Mouse (Mus musculus) midbrain, embryonic 11.5 days (tissue): ENCODE measurements around the gene Gm11084. TPM values are rescaled to one million over a fixed set of nuclear protein-coding genes. Genes with fewer than 3 reads are reported as not detected.

Experiments used
- ATAC-seq: fragments of 200-750 bp; cut with Nextera tagmentation; 2 replicates; pipeline ENCODE4 v1.8.0; 2017; ENCODE audit warnings: moderate TSS enrichment, moderate library complexity; ENCODE audit not compliant: low FRiP score
- DNase-seq: peaks from one replicate; pipeline ENCODE4 v3.0.0; 2015; ENCODE audit warnings: low spot score; ENCODE audit errors: missing footprints
- H3K27ac ChIP-seq: fragments of 300-500 bp; sonication (generic); 2 replicates; pipeline ENCODE4 v1.5.1; 2014; ENCODE audit warnings: low read depth, low read length
- H3K27me3 ChIP-seq: fragments of 300-500 bp; sonication (generic); 2 replicates; pipeline ENCODE4 v1.6.1; 2014; ENCODE audit warnings: mild to moderate bottlenecking, low read length, moderate library complexity, mixed read lengths; ENCODE audit not compliant: control insufficient read depth, insufficient read depth
- H3K36me3 ChIP-seq: fragments of 300-500 bp; sonication (generic); 2 replicates; pipeline ENCODE4 v1.6.1; 2014; ENCODE audit warnings: mild to moderate bottlenecking, low read length, moderate library complexity, mixed read lengths; ENCODE audit not compliant: control insufficient read depth, insufficient read depth
- H3K4me1 ChIP-seq: fragments of 300-500 bp; sonication (generic); 2 replicates; pipeline ENCODE4 v1.6.1; 2014; ENCODE audit warnings: low read length; ENCODE audit not compliant: control insufficient read depth, insufficient read depth
- H3K4me2 ChIP-seq: fragments of 300-500 bp; sonication (generic); 2 replicates; pipeline ENCODE4 v1.6.1; 2014; ENCODE audit warnings: mild to moderate bottlenecking, moderate library complexity
- H3K4me3 ChIP-seq: fragments of 300-500 bp; sonication (generic); 2 replicates; pipeline ENCODE4 v1.5.1; 2014; ENCODE audit warnings: low read depth, low read length
- H3K9ac ChIP-seq: fragments of 300-500 bp; sonication (generic); 2 replicates; pipeline ENCODE4 v1.6.1; 2014; ENCODE audit warnings: low read length
- H3K9me3 ChIP-seq: fragments of 300-500 bp; sonication (generic); 2 replicates; pipeline ENCODE4 v1.6.1; 2016; ENCODE audit warnings: low read length; ENCODE audit not compliant: control insufficient read depth
- WGBS: fragments of 180-500 bp; shearing (Covaris S2); extraction: QIAGEN DNeasy Blood & Tissue Kit; methylation state at CpG from one replicate; pipeline ENCODE4 v1.1.7; 2014; 5-methylcytosine and 5-hydroxymethylcytosine counted together
- polyA plus RNA-seq: library from polyadenylated mRNA; unstranded; fragments of >200 nt; fragmentation: Nextera tagmentation; extraction: Ambion mirVana; gene quantifications from 2 replicates; pipeline ENCODE4 v1.2.1, GENCODE M21; 2014

Gene Gm11084
- polyA plus RNA-seq, 1 experiment from 2014 or later, result not detected

GRCm38 (mm10) chr2:72982110-72982785 is 4.3 kb downstream of the Gm11084 start:
- Histone ChIP-seq H3K36me3 (no peaks in the 10 kb centered on the region), H3K4me1 (peaks cover 5% of the 10 kb centered on the region; the same call in 1 of the 2 replicates), H3K9ac (no peak overlapping the region), H3K4me2 (no peak overlapping the region), H3K4me3 (no peak overlapping the region), H3K27me3 (no peaks in the 10 kb centered on the region), H3K9me3 (no peaks in the 10 kb centered on the region), H3K27ac (no peak overlapping the region)
- ATAC-seq, result no peak
- WGBS, result 93% methylated on average over 7 of the region's 7 CpGs
- DNase-seq, result peak; percentile 72

- peak overlapping the region; percentile 68 for H3K4me2 ChIP-seq
- no peaks in the 10 kb centered on the region for H3K9me3 ChIP-seq
- peak overlapping the region; percentile 100 for H3K9ac ChIP-seq
- ATAC-seq (no peak), DNase-seq (no peak)
- no peaks in the 10 kb centered on the region for H3K36me3 ChIP-seq
- H3K4me1 ChIP-seq, result peaks cover 7% of the 10 kb centered on the region; the same call in 1 of the 2 replicates
- H3K4me3 ChIP-seq, result peak overlapping the region; percentile 100
- H3K27ac ChIP-seq, result peak overlapping the region; percentile 100; the same call in 1 of the 2 replicates
- no peaks in the 10 kb centered on the region for H3K27me3 ChIP-seq
- 81% methylated on average over 9 of the region's 9 CpGs for WGBS
These were observed 4.9 kb downstream of the Gm11084 start for GRCm38 (mm10) chr2:72981441-72982109.

- H3K4me3 ChIP-seq, result peak overlapping the region; percentile 100
- 17% methylated on average over 3 of the region's 3 CpGs for WGBS
- no peak for ATAC-seq
- no peak for DNase-seq
- peak overlapping the region; percentile 100 for H3K9ac ChIP-seq
- no peaks in the 10 kb centered on the region for H3K9me3 ChIP-seq
- H3K36me3 ChIP-seq, result no peaks in the 10 kb centered on the region
- peaks cover 9% of the 10 kb centered on the region; the same call in 1 of the 2 replicates for H3K4me1 ChIP-seq
- H3K27me3 ChIP-seq, result no peaks in the 10 kb centered on the region
- peak overlapping the region; percentile 68 for H3K4me2 ChIP-seq
- peak overlapping the region; percentile 100 for H3K27ac ChIP-seq
These were observed 5.5 kb downstream of the Gm11084 start for GRCm38 (mm10) chr2:72981075-72981420.

- ATAC-seq, result peak; percentile 89
- H3K4me3 ChIP-seq, result peak within 1 kb of the TSS; percentile 100
- peak within 1 kb of the TSS; percentile 68 for H3K4me2 ChIP-seq
- H3K27ac ChIP-seq, result peak within 1 kb of the TSS; percentile 100
- H3K9me3 ChIP-seq, result no peaks in the 10 kb centered on the region
- no peaks in the 10 kb centered on the region for H3K27me3 ChIP-seq
- under 1% methylated on average over 63 of the region's 64 CpGs for WGBS
- peak within 1 kb of the TSS; percentile 100 for H3K9ac ChIP-seq
- no peaks in the 10 kb centered on the region for H3K36me3 ChIP-seq
- peak; percentile 99 for DNase-seq
- H3K4me1 ChIP-seq, result peaks cover 8% of the 10 kb centered on the region; the same call in 1 of the 2 replicates
These were observed 6.0 kb downstream of the Gm11084 start, which contains the start of gene Sp3 for GRCm38 (mm10) chr2:72980337-72981074. Gene Sp3 (minus strand): TSS chr2:72980446.

- Histone ChIP-seq H3K4me2 (peak overlapping the region; percentile 36), H3K27me3 (no peaks in the 10 kb centered on the region), H3K36me3 (no peaks in the 10 kb centered on the region), H3K9ac (peak overlapping the region; percentile 100), H3K9me3 (no peaks in the 10 kb centered on the region), H3K27ac (peak overlapping the region; percentile 100), H3K4me1 (peaks cover 7% of the 10 kb centered on the region; the same call in 1 of the 2 replicates), H3K4me3 (peak overlapping the region; percentile 100)
- WGBS, result 1% methylated on average over 22 of the region's 54 CpGs
- DNase-seq (no peak), ATAC-seq (peak; percentile 71)
These were observed 6.9 kb downstream of the Gm11084 start for GRCm38 (mm10) chr2:72979659-72980071.

- ATAC-seq, result peak; percentile 81
These were observed 7.4 kb downstream of the Gm11084 start for GRCm38 (mm10) chr2:72978901-72979658.

GRCm38 (mm10) chr2:72978473-72978872 is 8.0 kb downstream of the Gm11084 start:
- H3K4me2 ChIP-seq, result peak overlapping the region; percentile 71
- peak overlapping the region; percentile 100 for H3K4me3 ChIP-seq
- no peaks in the 10 kb centered on the region for H3K36me3 ChIP-seq
- H3K9me3 ChIP-seq, result no peaks in the 10 kb centered on the region
- under 1% methylated on average over 27 of the region's 38 CpGs for WGBS
- peak overlapping the region; percentile 100 for H3K27ac ChIP-seq
- ATAC-seq (peak; percentile 28), DNase-seq (peak; percentile 96)
- H3K27me3 ChIP-seq, result no peaks in the 10 kb centered on the region
- peak overlapping the region; percentile 100 for H3K9ac ChIP-seq
- peaks cover 7% of the 10 kb centered on the region; the same call in 1 of the 2 replicates for H3K4me1 ChIP-seq

More at GRCm38 (mm10) chr2:72978901-72979658, 7.4 kb downstream of the Gm11084 start:
- peak overlapping the region; percentile 100 for H3K27ac ChIP-seq
- H3K27me3 ChIP-seq, result no peaks in the 10 kb centered on the region
- H3K36me3 ChIP-seq, result no peaks in the 10 kb centered on the region
- DNase-seq, result peak; percentile 98
- H3K4me3 ChIP-seq, result peak overlapping the region; percentile 100
- no peaks in the 10 kb centered on the region for H3K9me3 ChIP-seq
- peak overlapping the region; percentile 71 for H3K4me2 ChIP-seq
- H3K9ac ChIP-seq, result peak overlapping the region; percentile 100
- WGBS, result 0% methylated on average over 54 of the region's 107 CpGs
- H3K4me1 ChIP-seq, result peaks cover 7% of the 10 kb centered on the region; the same call in 1 of the 2 replicates

- no peak overlapping the region for H3K4me3 ChIP-seq
- H3K36me3 ChIP-seq, result no peaks in the 10 kb centered on the region
- H3K27me3 ChIP-seq, result no peaks in the 10 kb centered on the region
- H3K4me2 ChIP-seq, result peak overlapping the region; percentile 42
- no peak overlapping the region for H3K9ac ChIP-seq
- peaks cover 7% of the 10 kb centered on the region; the same call in 1 of the 2 replicates for H3K4me1 ChIP-seq
- H3K9me3 ChIP-seq, result no peaks in the 10 kb centered on the region
- H3K27ac ChIP-seq, result no peak overlapping the region
- DNase-seq (no peak), ATAC-seq (no peak)
- 83% methylated on average over 1 of the region's 1 CpGs for WGBS
These were observed 9.2 kb downstream of the Gm11084 start for GRCm38 (mm10) chr2:72977272-72977671.
